Mouse (Mus musculus) liver, postnatal 0 days (tissue): ENCODE measurements around the gene Pkd2.

Experiments used
- CTCF ChIP-seq: sonication (generic); IDR thresholded peaks from 2 replicates; pipeline ENCODE4 v1.5.1; 2016; ENCODE audit warnings: antibody characterized with exemption, low read depth
- EP300 ChIP-seq: IDR thresholded peaks from 2 replicates; pipeline ENCODE4 v1.6.1; 2016; ENCODE audit warnings: antibody characterized with exemption, low read depth, mild to moderate bottlenecking

DNA sequence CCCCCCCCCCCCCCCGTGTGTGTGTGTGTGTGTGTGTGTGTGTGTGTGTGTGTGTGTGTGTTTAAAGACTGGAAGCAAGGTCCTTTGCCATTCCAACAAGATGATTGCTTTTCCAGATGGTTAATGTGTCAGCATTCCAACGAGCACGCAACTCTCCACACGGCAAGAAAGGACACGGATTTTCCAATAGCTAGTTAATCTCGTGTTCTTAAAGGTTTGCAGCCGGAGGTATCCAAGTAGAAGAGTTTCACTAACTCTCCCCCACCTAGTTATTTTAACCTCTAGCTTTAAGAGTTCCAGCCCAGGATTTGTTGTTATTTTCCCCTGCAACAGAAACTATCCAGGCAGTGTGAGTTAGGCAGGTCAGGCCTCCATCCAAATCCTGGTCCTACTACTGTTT, 1.6 kb downstream of the Pkd2 start:
- no peak for TF ChIP-seq EP300
- TF ChIP-seq CTCF, result no peak
